Mouse (Mus musculus): ENCODE measurements around the gene Dock2.

Gene Dock2

DNA sequence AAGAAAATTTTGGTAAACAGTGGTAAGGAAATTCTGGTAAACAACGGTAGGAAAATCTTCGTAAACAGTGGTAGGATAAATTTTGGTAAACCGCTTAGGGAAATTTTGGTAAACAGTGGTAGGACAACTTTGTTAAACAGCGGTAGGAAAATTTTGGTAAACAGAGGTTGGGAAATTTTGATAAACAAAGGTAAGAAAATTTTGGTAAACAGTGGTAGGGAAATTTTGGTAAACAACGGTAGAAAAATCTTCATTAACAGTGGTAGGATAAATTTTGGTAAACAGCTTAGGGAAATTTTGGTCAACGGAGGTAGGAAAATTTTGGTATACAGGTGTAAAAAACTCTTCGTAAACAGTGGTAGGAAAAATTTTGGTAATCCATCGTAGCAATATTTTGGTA is 101.9 kb downstream of the Dock2 start:
- in situ Hi-C loops (cut with MboI; ENCODE audit: unreplicated experiment in 2 of 2): no loop called here

DNA sequence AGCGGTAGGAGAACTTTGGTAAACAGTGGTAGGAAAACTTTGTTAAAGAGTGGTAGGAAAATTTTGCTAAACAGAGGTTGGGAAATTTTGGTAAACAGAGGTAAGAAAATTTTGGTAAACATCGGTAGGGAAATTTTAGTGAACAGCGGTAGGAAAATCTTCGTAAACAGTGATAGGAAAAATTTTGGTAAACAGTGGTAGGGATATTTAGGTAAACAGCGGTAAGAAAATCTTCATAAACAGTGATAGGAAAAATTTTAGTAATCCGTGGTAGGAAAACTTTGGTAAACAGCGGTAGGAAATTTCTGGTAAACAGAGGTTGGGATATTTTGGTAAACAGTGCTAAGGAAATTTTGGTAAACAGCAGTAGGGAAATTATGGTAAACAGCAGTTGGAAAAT is 239.1 kb downstream of the Dock2 start:
- in situ Hi-C loops (cut with MboI; ENCODE audit: unreplicated experiment in 2 of 2): no loop called here

DNA sequence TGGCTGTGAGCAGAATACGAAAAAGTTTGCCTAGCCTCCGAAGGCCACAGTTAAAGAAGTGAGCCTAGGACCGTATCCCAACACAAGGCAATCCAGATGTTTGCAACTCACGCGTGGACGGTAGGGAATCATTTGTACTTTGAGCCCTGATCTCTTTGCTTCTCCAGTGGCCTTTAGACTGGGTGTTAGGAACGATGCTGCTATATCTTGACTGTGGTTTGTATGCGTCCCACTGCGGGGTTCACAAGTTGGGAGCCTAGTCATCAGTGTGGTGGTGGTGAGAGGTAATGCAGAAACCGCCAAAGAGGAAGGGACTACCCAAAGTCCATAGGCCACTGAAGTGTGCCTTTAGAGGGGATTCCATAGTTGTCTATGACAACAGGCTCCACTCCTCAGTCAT is 251.6 kb downstream of the Dock2 start:
- in situ Hi-C loops (cut with MboI; ENCODE audit: unreplicated experiment in 2 of 2): no loop called here

DNA sequence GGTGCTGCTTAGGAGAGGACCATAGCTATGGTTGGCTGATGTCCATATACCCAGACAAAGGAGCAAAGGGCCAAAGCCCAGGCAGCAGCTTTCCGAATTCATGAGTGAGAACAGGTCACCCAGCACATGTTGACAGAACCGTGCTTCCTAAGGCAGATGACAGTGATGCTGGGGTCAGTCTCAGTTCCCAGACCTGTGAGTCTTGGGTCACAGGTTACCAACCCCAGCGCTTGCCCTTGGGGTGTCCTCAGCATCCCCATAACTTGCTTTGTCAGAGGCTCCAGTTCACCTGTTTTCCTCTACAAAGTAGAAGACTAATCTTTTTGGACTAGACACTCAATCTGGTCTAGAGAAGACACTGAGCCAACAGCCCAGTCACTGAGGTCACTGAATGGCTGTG is 252.7 kb downstream of the Dock2 start:
- in situ Hi-C loops (cut with MboI; ENCODE audit: unreplicated experiment in 2 of 2): no loop called here

DNA sequence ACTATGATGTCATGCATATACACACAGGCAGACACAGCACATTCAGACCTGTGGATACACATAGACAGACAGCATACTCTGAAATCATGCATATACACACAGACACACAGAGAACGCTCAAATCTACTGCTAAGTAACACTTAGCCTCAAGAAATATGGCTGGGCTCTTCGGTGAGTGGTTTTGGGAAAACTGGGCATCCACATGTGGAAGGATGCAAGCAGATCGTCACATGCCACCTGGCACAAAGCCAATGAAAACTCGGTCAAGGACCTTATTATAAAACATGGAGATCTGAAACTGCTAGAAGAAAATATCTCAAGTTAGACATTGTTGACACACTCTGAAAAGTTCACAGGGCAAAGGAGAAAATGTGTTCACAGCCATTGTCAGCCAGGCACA is 255.7 kb downstream of the Dock2 start:
- in situ Hi-C loops (cut with MboI; ENCODE audit: unreplicated experiment in 2 of 2): no loop called here

DNA sequence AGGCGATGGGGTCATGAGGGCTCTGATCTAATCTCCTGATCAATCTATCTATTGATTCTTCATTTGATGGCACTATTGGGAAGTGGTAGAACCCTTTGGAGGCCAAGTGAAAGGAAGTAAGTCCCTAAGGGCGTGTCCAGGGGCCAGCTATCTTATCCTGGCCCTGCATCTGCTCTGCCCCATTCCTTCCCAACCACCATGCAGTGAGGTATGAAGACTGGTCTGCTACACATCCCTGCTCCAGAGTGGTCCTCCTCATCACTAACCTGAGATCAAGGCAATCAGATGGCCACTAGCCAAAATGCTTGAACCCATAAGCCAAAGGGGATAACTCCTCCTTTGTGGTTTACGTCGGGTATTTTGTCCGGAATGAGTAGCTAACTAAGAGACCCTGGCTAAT is 256.5 kb downstream of the Dock2 start:
- in situ Hi-C loops (cut with MboI; ENCODE audit: unreplicated experiment in 2 of 2): no loop called here

DNA sequence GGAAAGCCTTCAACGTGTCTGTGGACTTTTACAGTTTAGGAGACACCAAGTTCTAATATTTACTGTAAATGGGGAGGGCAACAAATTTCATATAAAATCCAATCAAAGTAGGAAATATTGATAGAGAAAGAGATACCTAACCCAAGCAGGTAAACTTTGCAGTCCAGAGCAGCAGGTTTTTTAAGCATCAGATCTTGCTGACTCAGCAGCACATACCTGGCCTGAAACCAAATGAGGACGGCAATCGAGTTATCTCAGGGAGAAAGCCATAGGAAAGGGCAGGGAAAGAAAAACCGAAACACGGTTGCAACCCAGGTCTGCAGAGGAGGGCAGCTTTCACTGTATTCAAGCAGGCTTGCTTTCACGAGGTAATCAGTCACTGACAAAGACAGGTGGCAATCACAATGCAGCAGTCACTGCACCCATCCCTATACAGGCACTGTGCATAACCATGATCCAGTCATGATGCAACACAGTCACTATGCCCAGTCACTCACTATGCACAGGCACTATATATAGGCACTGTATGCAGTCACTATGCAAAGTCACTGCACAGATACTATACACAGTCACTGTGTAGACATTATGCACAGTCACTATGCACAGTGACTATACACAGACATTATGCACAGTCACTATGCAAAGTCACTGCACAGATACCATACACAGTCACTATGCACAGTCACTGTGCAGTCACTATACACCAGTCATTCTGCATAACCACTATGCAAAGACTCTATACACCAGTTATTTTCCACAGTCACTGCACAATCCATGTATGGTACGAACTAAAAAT is 258.4 kb downstream of the Dock2 start:
- in situ Hi-C loops (cut with MboI; ENCODE audit: unreplicated experiment in 2 of 2): no loop called here

DNA sequence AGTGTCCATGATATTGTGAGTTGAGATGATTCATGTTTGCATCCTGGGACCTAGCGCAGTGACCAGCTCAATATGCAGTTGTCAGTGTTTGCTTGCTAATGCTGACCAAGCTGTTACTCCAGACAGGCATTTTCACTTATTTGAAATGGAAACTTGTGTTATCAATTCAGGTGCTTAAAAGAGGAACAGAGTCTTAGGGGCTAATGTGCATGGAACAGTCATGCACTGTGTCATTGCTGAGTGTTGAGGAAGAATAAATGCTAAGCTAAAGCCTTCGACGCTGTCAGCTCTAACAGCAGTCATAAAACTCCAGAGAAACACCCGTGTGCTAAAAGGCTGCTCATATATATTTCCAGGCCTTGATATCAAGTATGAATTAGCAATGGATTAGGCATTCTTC is 259.1 kb downstream of the Dock2 start:
- in situ Hi-C loops (cut with MboI; ENCODE audit: unreplicated experiment in 2 of 2): no loop called here

DNA sequence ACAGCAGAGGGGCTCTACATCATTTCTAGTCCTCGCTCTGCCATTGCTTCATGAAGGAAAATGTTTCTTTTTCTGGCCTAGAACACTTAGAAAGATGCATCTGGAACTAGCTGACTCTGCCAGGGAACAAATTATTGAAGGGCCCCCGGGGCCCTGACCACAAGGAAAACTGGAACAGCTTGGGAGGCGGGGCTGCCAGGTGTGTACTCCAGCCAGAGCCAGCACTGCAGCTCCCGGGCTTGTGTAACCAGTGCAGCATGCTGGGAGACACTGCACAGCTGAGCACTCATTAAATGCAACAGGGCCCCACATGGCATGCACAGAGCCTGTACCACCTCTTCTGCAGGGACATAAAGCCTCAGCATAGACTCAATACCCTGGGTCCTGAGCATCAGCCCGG is 265.1 kb downstream of the Dock2 start:
- in situ Hi-C loops (cut with MboI; ENCODE audit: unreplicated experiment in 2 of 2): no loop called here

DNA sequence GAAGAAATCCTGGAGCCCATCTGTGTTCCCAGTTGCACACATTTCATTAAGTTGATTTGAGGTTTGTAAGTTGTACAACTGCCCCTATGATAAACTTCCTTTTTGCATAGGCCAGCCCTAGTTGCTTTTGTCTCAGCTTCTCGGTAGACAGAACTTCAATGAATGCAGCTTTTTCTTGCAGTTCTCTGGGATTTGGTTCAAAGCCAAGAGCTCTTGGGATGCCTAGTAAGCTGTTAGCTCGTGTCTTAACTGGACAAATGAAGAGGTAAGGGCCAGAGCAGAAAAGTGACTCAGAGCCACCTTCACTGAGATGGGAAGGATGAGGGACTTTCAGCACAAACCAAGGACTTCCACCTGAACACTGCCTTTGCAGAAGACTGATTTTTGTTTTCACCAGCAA is 266.7 kb downstream of the Dock2 start:
- in situ Hi-C loops (cut with MboI; ENCODE audit: unreplicated experiment in 2 of 2): no loop called here

DNA sequence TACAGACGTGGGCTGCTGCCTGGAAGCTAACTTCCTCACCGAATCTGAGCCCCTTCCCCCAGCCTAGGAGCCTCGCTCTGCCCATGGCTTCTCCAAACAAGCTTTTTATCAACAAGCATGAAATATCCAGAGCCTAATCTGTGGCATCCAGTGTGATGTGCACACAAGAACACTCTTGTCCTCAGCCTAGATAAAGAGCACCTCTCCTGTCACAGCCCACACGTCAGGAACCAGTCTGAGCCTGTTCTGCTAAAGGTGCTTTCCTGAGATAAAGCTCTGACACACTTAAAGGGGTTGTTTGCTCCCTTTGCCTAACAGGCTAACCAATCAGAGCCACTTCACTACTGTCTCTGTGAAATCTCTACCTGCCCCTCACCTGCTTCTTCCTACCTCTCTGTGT is 268.4 kb downstream of the Dock2 start:
- in situ Hi-C loops (cut with MboI; ENCODE audit: unreplicated experiment in 2 of 2): no loop called here

DNA sequence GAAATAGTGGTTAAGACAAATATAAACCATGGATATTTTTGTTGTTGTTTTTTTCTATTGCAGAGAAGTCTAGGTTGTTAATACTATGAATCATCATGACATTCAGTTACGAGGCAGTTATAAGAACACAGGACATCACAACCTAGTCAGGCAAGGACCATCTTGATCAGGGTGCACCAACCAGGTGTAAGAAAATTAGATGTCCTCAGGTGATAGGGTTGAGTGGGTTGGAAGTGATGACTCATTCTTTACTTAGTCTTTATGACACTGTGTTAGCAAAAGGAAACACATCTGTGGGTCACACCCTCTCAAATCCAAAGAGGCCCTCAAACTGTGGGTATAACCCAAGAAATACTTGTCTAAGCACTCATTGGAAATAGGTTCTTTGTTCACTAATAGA is 277.3 kb downstream of the Dock2 start:
- in situ Hi-C loops (cut with MboI; ENCODE audit: unreplicated experiment in 2 of 2): no loop called here

DNA sequence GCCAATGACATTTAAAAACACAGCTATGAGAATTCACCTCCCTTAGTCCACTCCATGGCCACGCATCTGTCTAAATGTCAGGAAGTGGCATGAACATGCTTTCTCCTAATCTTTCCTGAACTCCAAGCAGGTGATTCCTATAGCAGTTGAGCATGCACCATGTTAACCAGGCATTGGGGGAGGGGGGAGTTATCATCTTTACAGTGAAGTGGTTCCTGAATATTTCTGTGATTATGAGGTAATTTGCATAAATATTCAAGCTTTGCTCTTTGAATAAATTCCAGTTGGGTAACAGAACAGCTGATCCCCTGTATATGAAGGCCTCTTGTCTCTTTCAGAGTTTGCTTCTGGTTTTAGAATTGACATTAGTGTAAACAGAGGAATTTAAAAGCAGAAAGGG is 284.0 kb downstream of the Dock2 start:
- in situ Hi-C loops (cut with MboI; ENCODE audit: unreplicated experiment in 2 of 2): no loop called here

DNA sequence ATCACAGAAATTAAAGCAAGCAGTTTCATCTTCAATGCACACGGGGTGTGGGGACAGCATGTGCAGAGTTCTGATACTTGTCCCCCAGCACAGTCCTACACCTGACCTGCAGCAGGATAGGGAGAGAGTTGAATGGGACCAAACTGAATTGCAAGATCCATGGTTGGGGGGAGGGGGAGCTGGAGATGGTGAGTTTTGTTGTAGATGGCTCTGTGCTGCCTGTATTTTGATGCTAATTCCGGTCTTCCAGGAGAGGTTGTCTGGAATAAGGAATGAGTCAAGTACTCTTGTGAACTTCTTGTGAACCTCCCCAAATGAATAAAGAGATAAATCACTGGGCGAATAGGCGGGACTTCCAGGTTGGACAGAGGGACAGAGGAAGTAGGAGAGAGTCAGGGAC is 289.0 kb downstream of the Dock2 start:
- in situ Hi-C loops (cut with MboI; ENCODE audit: unreplicated experiment in 2 of 2): no loop called here

DNA sequence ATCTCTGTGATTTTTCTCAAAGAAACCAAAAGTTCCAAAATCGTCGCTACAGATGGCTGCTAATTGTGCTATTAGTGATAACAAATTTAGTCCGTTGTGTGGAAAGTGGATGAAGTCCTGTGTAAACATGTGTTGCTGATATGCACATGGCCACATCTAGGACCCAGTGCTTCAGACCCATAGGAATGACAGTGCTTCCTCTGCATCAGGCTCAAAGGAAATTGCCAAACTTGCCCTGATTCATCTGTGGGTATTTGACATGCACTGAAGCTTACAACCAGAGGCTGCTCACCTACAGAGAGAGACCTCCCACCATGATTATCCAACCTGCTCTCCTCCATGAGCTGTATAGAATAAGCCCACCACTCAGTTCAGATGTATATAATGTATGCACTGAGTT is 290.7 kb downstream of the Dock2 start:
- in situ Hi-C loops (cut with MboI; ENCODE audit: unreplicated experiment in 2 of 2): no loop called here

DNA sequence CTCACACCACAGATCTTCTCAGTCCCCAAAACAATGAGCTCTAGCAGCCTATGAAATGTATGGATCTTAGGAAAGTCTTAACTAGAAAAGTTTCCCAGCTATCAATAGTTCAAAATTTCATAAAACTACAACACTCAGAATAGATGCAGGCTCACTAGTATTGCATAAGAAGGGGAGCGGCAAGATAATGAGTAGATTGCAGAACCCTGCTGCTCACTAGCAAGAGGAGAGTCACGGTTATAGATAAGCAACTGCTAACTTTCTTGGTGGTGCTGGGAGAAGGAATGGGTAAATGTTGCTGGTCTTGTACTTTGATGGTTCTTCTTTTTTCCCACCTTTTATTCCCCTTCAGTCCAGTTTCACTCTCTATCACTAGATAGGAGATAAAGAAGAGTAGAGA is 291.5 kb downstream of the Dock2 start:
- in situ Hi-C loops (cut with MboI; ENCODE audit: unreplicated experiment in 2 of 2): no loop called here

DNA sequence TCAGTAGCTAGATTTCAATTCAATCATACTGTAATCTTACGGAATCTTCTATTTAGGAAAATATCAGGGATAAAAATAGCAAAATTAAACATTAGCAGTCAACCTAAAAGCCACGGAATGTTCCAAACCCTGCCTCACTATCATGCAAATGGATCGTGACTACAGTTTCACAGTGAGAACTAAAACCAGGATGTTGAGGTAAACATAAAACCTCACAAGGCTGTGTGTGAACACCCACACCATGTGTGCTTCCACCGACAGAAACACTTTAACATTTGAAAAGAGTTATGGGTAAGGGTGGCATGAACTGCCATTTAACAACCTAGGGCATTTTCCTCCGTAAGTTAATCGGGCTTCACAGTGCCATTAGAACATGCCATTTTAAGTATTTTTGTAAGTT is 294.1 kb downstream of the Dock2 start:
- in situ Hi-C loops (cut with MboI; ENCODE audit: unreplicated experiment in 2 of 2): no loop called here

DNA sequence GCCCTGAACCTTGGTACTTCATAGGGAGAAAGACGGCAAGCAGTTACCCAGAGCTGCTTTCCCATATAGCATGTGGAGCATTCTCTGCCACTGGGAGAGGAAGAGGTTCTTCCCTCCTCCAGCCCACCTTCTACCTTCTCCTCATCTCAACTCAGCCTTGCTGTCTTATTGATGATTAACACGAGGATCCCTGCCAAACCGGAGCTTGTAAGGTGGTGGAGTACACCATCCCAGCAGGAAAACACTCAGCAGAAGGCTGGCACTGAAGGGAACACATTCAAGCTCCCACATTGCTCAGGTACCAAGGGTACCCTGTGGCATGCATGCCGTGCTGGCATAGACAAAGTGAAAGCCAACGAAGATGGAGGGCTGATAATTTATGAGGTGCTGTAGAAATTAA is 304.4 kb downstream of the Dock2 start:
- in situ Hi-C loops (cut with MboI; ENCODE audit: unreplicated experiment in 2 of 2): no loop called here

DNA sequence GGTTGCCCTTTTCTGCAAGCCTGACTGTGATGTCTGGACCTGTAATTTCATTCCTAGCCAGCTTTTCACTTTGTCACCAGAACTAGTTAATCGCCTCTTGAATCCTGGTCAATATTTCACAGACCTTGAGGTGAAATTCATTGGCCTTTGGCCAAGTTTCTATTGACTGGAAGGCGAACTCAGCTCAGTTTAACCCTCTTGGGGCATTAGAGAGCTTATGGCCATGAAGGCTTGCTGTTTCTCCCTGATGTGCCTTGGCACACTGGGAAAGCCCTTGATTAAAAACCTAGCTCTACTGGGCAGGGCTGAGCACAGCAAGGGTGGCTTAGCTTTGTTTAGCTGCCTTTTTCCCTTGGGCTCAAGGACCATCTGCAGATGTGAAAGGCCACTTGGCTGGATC is 313.9 kb downstream of the Dock2 start:
- in situ Hi-C loops (cut with MboI; ENCODE audit: unreplicated experiment in 2 of 2): no loop called here

DNA sequence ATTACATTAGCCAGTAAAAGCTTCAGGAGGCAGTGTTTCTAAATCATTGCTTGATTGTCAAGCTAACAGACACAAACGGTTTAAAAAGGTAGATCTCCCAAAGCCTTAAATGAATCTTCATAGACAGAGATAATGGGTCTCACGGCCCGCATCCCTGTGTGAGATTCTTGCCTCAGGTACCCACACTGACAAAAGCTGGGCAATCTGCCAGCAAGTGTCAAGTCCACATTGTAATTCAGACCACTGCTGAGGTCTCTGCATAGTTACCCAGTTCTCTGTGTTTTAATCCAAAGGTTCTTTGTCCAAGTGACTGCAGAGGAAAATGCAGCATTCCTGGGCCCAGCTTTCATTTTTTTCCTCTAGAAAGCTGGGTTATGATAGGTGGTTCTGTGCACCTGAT is 315.1 kb downstream of the Dock2 start:
- in situ Hi-C loops (cut with MboI; ENCODE audit: unreplicated experiment in 2 of 2): no loop called here

DNA sequence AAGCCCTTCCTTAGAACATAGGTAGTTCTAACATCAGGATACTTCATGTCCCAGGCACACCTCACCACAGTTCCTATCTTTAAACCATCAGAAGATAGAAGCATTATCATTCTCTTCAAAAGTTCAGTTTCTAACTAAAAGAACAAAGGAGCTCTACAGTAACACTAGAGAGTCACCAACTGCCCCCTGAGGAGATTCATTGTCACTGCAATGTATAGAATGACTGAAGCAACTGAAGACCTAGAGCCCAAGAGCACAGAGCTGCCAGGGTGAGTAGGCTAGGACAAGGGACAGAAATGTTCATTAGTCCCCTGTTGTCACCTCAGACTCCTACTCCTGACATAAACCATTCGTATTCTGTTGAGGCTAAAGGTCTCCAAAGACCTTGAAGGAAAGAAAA is 316.6 kb downstream of the Dock2 start:
- in situ Hi-C loops (cut with MboI; ENCODE audit: unreplicated experiment in 2 of 2): no loop called here

DNA sequence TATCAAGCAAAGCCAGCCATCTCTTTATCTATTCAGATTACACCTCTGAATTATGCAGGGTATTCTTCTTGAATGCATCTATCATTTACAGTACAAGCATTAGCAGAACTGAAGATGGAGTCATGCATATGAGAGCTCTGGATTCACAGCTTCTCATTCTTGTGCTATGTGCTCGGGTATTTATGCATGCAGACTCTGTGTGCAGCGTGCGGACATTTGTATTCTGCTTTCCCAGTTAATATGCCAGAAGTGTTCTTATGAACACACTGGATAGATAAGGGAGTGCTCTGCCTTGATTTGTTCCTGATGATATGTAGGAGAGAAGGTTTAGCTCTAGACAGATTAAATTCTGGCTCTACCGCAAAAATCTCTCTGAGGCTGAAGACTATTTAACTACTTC is 333.7 kb downstream of the Dock2 start:
- in situ Hi-C loops (cut with MboI; ENCODE audit: unreplicated experiment in 2 of 2): no loop called here

DNA sequence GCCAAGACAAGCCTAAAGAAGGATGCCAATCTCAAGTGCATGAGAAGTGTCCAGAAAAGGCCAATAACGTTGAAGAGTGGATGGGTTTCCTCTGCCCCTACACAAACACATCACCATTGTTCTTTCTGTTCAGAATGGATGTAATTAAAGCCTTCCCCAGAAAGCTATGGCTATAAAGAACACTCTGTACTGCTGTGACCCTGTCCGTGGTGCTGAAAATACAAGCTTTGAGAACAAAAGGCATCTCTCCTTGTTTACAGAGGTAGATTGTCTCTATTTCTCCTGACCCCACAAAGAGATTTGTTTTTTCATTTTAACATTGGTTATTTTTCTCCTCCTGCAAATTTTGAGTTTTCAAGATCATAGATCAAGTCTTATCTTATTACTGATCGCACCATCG is 335.8 kb downstream of the Dock2 start:
- in situ Hi-C loops (cut with MboI; ENCODE audit: unreplicated experiment in 2 of 2): no loop called here

Data from v-Abl transformed pro-B cells (cell line).